Mouse (Mus musculus) CH12F3 (cell line): Measurements from ENCODE around the gene Pafah1b1.

Source experiments
- in situ Hi-C: fragments of 300-500 bp; cut with MboI; formaldehyde crosslinking; loops from 2 replicates; pipeline ENCODE4 v1.14.3; 2020; ENCODE audit warnings: low sequenced_read_pairs

Gene Pafah1b1

GRCm38 (mm10) chr11:74724235-74724791 lies at the start of gene Pafah1b1:
TSS of gene Pafah1b1 (minus strand) at chr11:74724670.
- in situ Hi-C loops = no loop called here

- in situ Hi-C loops = no loop called here
Observed at GRCm38 (mm10) chr11:74772386-74772785, 47.9 kb upstream of the Pafah1b1 start.

GRCm38 (mm10) chr11:74771650-74772049 lies 47.2 kb upstream of the Pafah1b1 start:
- in situ Hi-C loops = no loop called here

GRCm38 (mm10) chr11:74771234-74771633 lies 46.8 kb upstream of the Pafah1b1 start:
- in situ Hi-C loops = no loop called here

GRCm38 (mm10) chr11:74770595-74771207 lies 46.2 kb upstream of the Pafah1b1 start, which contains the start of gene Mettl16:
TSS of gene Mettl16 (plus strand) at chr11:74770830.
- in situ Hi-C loops = no loop called here

- in situ Hi-C loops = no loop called here
Observed at GRCm38 (mm10) chr11:74770037-74770436, 45.6 kb upstream of the Pafah1b1 start.

- in situ Hi-C loops = no loop called here
Observed at GRCm38 (mm10) chr11:74768045-74768444, 43.6 kb upstream of the Pafah1b1 start.

GRCm38 (mm10) chr11:74767469-74767868 lies 43.0 kb upstream of the Pafah1b1 start:
- in situ Hi-C loops = no loop called here

- in situ Hi-C loops = no loop called here
Observed at GRCm38 (mm10) chr11:74763960-74764625, 39.6 kb upstream of the Pafah1b1 start.

GRCm38 (mm10) chr11:74761011-74761705 lies 36.7 kb upstream of the Pafah1b1 start:
- in situ Hi-C loops = no loop called here

GRCm38 (mm10) chr11:74756631-74757030 lies 32.2 kb upstream of the Pafah1b1 start:
- in situ Hi-C loops = no loop called here

- in situ Hi-C loops = no loop called here
Observed at GRCm38 (mm10) chr11:74751352-74752066, 27.0 kb upstream of the Pafah1b1 start.

- in situ Hi-C loops = no loop called here
Observed at GRCm38 (mm10) chr11:74750662-74751351, 26.3 kb upstream of the Pafah1b1 start.

- in situ Hi-C loops = no loop called here
Observed at GRCm38 (mm10) chr11:74749241-74749640, 24.8 kb upstream of the Pafah1b1 start.

GRCm38 (mm10) chr11:74748022-74748421 lies 23.6 kb upstream of the Pafah1b1 start:
- in situ Hi-C loops = no loop called here

GRCm38 (mm10) chr11:74737861-74738260 lies 13.4 kb upstream of the Pafah1b1 start:
- in situ Hi-C loops = no loop called here

- in situ Hi-C loops = no loop called here
Observed at GRCm38 (mm10) chr11:74734917-74735316, 10.4 kb upstream of the Pafah1b1 start.

GRCm38 (mm10) chr11:74725181-74725580 lies 711 bp upstream of the Pafah1b1 start:
- in situ Hi-C loops = no loop called here

GRCm38 (mm10) chr11:74723357-74724234 lies 874 bp downstream of the Pafah1b1 start:
- in situ Hi-C loops = no loop called here
